Mouse (Mus musculus) liver, postnatal 0 days (tissue): Measurements from ENCODE around the gene Dusp10.

Source experiments
- CTCF ChIP-seq: sonication (generic); IDR thresholded peaks from 2 replicates; pipeline ENCODE4 v1.5.1; 2016; ENCODE audit warnings: antibody characterized with exemption, low read depth
- EP300 ChIP-seq: IDR thresholded peaks from 2 replicates; pipeline ENCODE4 v1.6.1; 2016; ENCODE audit warnings: antibody characterized with exemption, low read depth, mild to moderate bottlenecking

DNA sequence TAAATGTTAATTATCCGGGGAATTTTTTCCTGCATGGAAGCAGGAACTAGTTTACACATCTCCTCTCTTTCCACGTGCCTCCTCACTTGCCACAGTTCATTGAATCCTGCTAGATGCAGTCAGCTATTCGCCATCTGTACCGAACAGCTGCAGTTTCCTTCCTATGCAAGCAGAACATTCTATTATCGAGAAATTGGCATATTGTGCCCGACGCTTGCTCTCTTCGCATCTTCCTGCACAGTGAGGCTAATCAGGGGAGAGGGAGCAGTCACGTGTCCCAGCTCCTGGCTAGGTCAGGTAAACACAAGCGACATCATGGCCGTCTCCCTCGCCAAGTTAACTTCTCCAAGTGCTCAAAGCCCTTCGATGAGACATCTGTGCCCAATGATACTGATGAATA lies 31.0 kb upstream of the Dusp10 start:
- no peak for TF ChIP-seq CTCF
- no peak for TF ChIP-seq EP300
